Mouse (Mus musculus) heart, adult 2 months (tissue): ENCODE measurements around the gene F9.

ENCODE experiments used
- CTCF ChIP-seq: fragments of 200-600 bp; IDR thresholded peaks from 2 replicates; pipeline ENCODE4 v1.8.1; 2022; ENCODE audit warnings: antibody characterized with exemption, mild to moderate bottlenecking, moderate library complexity
- EP300 ChIP-seq: fragments of 200-500 bp; IDR thresholded peaks from 2 replicates; pipeline ENCODE4 v1.6.1; 2011; ENCODE audit warnings: low read depth, low read length, control low read depth; ENCODE audit not compliant: insufficient read depth
- POLR2A ChIP-seq: fragments of 200-500 bp; IDR thresholded peaks from 2 replicates; pipeline ENCODE4 v1.6.1; 2011; ENCODE audit warnings: mild to moderate bottlenecking, low read depth, low read length, control low read depth; ENCODE audit not compliant: insufficient read depth

DNA sequence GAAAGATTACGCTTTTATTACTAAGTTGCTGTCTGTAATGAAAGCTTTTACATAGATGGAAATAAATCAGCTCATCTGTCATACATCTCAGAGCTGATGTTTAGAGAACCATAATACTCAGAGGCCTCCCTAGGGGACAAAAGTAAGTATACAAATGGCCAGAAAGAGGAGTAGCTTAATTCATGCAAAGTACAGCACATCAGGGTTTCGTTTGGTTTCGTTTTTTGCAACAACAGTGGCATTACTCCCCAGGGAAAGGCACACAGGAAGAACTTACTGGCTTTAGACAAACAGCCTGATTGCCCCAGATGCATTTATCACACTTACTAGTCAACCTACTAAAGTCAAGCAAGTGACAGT, 800 bp downstream of the F9 start:
- TF ChIP-seq EP300 (no peak), CTCF (no peak), POLR2A (no peak)
